Mouse (Mus musculus): ENCODE measurements at regions not wholly inside any gene's neighbourhood (a gene's known extent, or its start where the extent isn't known, plus 50 kb on each side); places are given as distances from the start of the nearest gene placed in this dataset.

DNA sequence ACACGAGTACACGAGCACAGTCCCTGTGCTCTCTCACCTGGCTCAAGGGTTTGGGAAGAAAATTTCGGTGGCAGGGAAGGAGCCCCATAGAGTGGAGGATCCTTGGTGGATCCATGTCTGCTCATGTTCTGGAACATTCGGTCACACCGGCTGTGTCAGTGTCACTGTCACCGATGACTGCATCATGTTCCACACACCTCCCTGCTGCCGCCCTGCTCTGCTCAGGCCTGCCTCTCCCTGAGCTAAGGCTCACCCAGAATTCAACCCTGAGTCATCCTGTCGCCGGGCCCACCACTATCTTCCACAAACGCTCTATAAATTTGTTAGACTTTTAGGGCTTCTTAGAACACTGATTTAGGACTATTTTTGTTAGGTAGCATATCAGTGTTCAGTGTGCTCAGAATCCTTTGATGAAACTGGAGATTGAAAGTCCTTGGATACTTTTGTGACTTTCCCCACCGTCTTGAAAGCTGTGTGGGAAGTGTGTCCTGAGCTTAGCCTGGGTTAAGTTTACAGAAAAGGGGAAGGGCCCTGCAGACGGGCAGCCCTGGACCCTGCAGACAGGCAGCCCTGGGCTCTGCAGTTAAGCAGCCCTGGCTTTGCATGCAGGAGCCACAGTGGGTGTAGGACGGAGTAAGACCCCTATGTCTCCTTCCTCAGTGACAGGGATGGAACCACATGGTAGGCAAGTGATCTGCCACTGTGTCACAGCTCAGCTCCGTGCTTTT lies 126.9 kb downstream of the Zfp281 start:
- no peak for TF ChIP-seq CTCF (IDR thresholded peaks at IDR 0.05; ENCODE audit: control insufficient read depth, insufficient read depth, insufficient read length)
- TF ChIP-seq CEBPB (IDR thresholded peaks at IDR 0.05; ENCODE audit: low read depth): no peak
- no peak for TF ChIP-seq USF1 (IDR thresholded peaks at IDR 0.05; ENCODE audit: low read depth)
- no peak for TF ChIP-seq MYOG (IDR thresholded peaks at IDR 0.05; ENCODE audit: control insufficient read depth, extremely low read depth, insufficient read length)
- no peak for TF ChIP-seq MYOD1 (IDR thresholded peaks at IDR 0.05; ENCODE audit: control insufficient read depth, insufficient read length, low read depth)
- TF ChIP-seq MAX (IDR thresholded peaks at IDR 0.05): no peak
- no peak for TF ChIP-seq FOSL1 (IDR thresholded peaks at IDR 0.05; ENCODE audit: insufficient read depth, low read length, poor library complexity, severe bottlenecking)

All from C2C12 (cell line).